Mouse (Mus musculus) left cerebral cortex, postnatal 10 days (tissue): ENCODE data around the gene Dhrs13. TPM values are rescaled to one million over a fixed set of nuclear protein-coding genes. Genes with fewer than 3 reads are reported as not detected.

ENCODE experiments used
- DNase-seq, 2 experiments: peaks; one replicate each; pipeline ENCODE4 v3.0.0; 2021 to 2022; ENCODE audit warnings: low spot score in 2 of 2, mixed read lengths in 1 of 2; ENCODE audit errors: extremely low spot score in 1 of 2
- intact Hi-C: fragments of 180-260 bp; cut with DNase I; formaldehyde crosslinking; loops from one replicate; pipeline ENCODE4 v1.15.1; 2025
- total RNA-seq, 2 experiments: library from RNA; stranded (reverse); gene quantifications; 2 replicates each; pipeline ENCODE4 v1.2.3; 2021

Gene Dhrs13
- 10 to 100 TPM; 22.6 to 24.6 TPM for total RNA-seq

DNA sequence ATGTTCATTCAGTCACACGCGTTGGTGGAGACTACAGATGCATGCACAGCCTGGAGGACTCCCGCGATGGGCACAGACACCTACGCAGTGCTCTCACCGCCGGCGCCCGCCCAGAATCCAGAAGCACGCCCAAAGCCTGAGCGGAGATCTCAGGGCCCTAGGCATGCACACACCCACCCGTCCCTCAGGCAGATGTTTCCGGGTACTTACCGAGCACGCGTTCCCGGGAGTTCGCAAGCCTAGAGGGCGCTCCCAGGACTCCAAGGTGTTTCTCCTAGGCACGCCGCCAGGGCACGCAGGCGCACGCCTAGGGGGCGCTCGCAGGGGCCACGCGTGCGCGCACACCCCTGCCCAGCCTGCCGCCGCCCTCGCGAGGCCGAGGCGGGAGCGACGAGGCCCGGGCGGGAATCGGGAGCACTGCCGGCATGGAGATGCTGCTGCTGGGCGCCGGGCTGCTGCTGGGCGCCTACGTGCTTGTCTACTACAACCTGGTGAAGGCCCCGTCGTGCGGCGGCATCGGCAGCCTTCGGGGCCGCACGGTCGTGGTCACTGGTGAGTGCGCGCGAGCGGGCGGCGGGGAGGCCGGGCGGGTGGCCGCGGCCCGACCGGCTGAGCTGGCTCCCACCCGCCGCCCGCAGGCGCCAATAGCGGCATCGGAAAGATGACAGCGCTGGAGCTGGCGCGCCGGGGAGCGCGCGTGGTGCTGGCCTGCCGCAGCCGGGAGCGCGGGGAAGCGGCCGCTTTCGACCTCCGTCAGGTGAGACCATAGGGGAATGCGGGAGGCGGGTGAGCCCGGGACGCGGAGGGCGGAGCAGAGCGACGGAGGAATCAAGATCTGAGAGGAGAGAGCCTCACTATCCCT lies at the start of gene Dhrs13:
TSS of gene Dhrs13 (plus strand) at position 334 of the 862 bp plus-strand sequence.
- DNase-seq, result peak; percentile 85 to 93
- intact Hi-C loops, result no loop called here

DNA sequence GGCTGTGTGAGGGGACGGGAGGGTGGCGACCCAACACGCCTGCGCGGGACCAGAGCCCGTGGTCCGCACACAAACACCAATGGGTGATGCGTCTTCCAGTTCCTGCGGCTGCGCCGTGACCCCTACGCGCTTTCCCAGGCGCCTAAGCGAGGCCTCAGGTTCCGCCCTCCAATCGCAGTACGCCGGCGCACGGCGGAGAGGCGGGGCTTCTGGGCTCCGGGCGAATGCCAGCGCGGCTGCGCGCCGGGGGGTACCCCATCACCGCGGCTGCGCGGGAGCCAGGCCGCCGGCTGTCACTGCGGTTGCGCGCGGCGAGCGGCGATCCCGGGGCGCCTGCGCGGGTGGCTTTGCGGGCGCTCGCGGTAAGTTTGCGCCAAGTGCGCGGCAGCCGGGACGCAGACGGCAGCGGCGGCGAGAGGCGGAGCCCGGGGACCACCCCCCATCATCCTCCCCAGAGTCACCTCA lies 49.6 kb upstream of the Dhrs13 start, which contains the start of gene Phf12:
TSS of gene Phf12 (plus strand) at position 314 of the 465 bp plus-strand sequence.
- DNase-seq, result peak; percentile 100
- intact Hi-C loops, result loop anchor here (5.0 kb wide), 1 partner anchor 195 kb away; the partner anchor contains the start of genes Nek8 and Tlcd1

- intact Hi-C loops, result loop anchor here (5.0 kb wide), 1 partner anchor 194 kb away; the partner anchor contains the start of genes Nek8 and Tlcd1
- peak; percentile 44 to 89 for DNase-seq
Observed at GRCm38 (mm10) chr11:77983191-77983936, 48.7 kb upstream of the Dhrs13 start.

DNA sequence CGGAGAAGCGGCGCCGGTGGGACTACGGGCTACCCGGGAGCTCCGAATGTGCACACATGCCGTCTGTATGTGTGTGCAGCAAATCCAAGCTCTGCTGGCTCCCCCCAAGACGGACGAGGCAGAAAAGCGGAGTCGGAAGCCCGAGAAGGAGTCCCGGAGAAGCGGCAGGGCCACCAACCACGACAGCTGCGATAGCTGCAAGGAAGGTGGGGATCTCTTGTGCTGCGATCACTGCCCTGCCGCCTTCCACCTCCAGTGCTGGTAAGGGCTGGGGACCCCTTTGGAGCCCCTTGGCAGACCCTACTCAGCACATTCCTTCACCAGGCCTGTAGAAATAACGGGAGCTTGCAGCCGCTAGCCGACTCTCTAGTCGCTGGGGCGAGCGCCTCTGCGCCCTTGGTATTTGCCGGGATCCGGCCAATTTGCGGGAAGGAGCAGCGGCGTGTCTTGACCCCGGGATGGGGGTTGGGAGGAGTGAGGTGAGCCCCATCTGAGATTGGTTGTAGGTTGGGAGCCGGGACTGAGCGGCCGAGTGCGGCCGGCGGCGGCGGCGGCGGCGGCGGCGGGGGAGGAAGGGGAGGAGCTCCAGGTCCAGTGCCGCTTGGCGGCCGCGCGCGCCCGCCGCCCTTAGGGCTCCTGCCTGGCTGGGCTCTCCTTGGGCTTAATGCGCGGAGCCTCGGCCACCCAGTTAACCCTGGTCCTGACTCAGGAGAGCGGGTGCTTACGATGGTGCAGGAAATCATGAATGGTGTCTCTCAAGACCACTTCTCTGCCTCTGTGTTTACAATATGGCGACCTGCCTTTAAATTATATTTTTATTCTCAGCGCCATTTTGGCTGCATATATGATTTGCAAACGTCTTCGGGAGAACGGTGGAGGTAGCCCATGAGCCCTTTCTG lies 47.9 kb upstream of the Dhrs13 start:
- intact Hi-C loops, result loop anchor here (5.0 kb wide), 1 partner anchor 193 kb away; the partner anchor contains the start of genes Nek8 and Tlcd1
- DNase-seq, result peak in 1 of 2 experiments; percentile 86

GRCm38 (mm10) chr11:77984836-77985231 lies 47.2 kb upstream of the Dhrs13 start:
- intact Hi-C loops, result loop anchor here (5.0 kb wide), 2 partner anchors 37 to 192 kb away; partner anchors contain the start of genes Nek8 and Tlcd1
- DNase-seq, result no peak

DNA sequence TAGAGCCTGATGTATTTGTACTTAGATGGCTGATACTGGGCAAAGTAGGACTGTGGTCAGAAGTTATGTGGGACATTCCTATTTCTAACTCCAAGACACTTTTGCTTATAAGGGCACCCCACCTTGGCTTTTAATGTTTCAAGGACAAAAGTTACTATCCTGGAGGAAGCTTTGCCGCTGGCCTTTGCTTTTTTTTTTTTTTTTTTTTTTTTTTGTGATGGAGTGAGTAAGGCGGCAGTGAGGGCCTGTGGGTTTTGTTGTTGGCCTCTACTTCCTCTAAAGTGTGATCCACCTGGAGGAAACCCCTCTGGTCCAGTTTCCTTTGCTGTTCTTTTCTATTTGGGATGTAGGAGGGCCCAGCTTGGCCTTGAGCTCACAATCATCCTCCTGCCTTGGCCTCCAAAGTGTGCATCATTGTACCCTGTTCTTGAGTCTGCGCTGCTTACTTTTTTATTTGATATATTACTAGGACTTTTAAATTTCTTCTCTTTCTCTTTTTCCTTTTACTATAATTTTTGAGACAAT lies 46.5 kb upstream of the Dhrs13 start:
- intact Hi-C loops, result loop anchor here (5.0 kb wide), 1 partner anchor 37 kb away; no protein-coding TSS in a partner anchor

DNA sequence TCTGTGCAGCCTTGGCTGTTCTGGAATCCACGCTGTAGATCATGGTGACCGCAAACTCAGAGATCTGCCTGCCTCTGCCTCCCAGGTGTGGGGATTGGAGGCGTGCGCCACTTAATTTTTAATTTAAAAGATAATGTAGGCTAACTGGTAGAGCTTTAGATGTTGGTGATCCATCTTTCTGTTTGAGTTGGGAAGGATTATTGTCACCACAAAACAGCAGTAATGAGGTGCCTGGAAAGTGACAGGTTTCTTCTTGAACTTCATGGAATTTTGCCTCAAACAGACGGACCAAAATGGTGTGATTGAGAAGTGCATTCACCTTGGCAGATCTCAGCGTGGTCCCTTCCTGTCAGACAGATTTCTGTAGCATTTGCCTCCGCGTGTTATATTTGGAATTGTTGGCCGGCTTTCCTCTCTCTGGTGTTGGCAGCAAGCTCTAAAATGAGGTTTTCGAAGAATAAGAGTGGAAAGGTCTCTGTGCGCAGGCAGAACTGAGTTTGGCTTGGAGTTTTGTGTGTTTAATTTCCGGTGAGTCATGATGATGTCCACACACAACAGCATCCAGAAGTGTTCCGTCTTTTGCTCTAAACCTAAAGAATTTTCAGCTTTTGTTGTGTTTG lies 42.9 kb upstream of the Dhrs13 start:
- no peak for DNase-seq
- intact Hi-C loops, result loop anchor here (5.0 kb wide), 1 partner anchor 33 kb away; no protein-coding TSS in a partner anchor

More for the DNA sequence above, 46.5 kb upstream of the Dhrs13 start:
- DNase-seq, result no peak

- intact Hi-C loops, result no loop called here
- DNase-seq, result no peak
Observed at GRCm38 (mm10) chr11:77995556-77995955, 36.5 kb upstream of the Dhrs13 start.

- DNase-seq, result no peak
- intact Hi-C loops, result no loop called here
Observed at GRCm38 (mm10) chr11:78006446-78006845, 25.6 kb upstream of the Dhrs13 start.

DNA sequence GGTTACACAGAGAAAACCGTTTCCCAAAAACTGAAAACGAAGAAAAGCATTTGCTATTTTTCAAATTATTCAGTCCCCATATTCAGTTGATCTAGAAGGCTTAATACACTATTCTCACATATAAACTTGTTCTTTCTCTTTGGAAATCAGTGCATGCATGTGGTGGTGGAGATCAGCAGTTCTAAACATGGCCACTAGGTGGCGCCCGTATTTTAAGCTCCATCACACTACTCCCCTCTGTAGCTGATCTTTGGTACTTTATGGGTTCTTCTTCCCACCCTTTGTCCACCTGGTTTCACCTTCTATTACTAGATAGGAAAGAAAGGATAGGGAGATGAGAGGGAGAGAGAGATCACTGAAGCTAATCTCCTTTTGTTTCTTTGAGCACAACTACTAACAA lies 12.4 kb upstream of the Dhrs13 start:
- peak; percentile 61 to 68 for DNase-seq
- intact Hi-C loops, result loop anchor here (5.0 kb wide), 1 partner anchor 32 kb away; no protein-coding TSS in a partner anchor

- intact Hi-C loops, result loop anchor here (5.0 kb wide), 1 partner anchor 36 kb away; no protein-coding TSS in a partner anchor
- DNase-seq, result peak in 1 of 2 experiments; percentile 50
Observed at GRCm38 (mm10) chr11:78023607-78024006, 8.5 kb upstream of the Dhrs13 start.

- intact Hi-C loops, result no loop called here
Observed at GRCm38 (mm10) chr11:78029240-78029639, 2.8 kb upstream of the Dhrs13 start.

DNA sequence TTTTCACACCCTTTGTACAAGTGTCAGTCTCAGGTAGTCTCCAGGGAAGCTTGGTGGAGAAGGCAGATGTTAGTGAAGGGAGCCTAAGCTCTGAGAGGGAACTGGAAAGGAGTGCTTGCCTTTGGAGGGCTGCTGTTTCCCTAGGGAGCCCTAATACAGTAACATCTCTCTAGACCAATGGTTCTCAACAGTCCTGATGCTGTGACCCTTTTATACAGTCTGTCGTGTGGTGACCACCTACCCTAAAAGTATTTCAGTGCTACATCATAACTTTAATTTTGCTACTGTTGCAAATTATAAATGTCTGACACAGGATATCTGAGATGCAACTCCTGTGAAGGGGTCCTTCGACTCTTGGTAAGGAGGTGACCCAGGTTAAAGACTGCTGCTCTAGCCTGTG lies 1.5 kb upstream of the Dhrs13 start:
- intact Hi-C loops, result no loop called here
- no peak for DNase-seq

More at GRCm38 (mm10) chr11:78029240-78029639, 2.8 kb upstream of the Dhrs13 start:
- no peak for DNase-seq

- no peak for DNase-seq
- intact Hi-C loops, result no loop called here
Observed at GRCm38 (mm10) chr11:78031389-78031788, 691 bp upstream of the Dhrs13 start.

- intact Hi-C loops, result no loop called here
- no peak for DNase-seq
Observed at GRCm38 (mm10) chr11:78032809-78033195, 722 bp downstream of the Dhrs13 start.

GRCm38 (mm10) chr11:78033931-78034617 lies 2.0 kb downstream of the Dhrs13 start:
- intact Hi-C loops, result no loop called here
- no peak for DNase-seq

DNA sequence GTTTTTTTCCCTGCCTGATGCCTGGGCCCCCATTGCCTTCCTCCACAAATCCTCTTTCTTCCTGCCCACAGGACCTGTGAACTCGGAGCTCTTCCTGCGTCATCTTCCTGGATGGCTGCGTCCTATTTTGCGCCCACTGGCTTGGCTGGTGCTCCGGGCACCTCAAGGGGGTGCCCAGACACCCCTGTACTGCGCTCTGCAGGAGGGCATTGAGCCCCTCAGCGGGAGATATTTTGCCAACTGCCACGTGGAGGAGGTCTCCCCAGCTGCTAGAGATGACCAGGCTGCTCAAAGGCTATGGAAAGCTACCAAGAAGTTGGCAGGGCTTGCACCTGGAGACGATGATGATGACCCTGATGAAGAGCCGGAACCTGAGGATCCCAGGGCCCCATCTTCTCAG lies 4.7 kb downstream of the Dhrs13 start:
- intact Hi-C loops, result no loop called here

More for the DNA sequence above, 4.7 kb downstream of the Dhrs13 start:
- no peak for DNase-seq
